Mouse (Mus musculus): ENCODE results near the gene Ehbp1. TPM values are rescaled to one million over a fixed set of nuclear protein-coding genes. Genes with fewer than 3 reads are reported as not detected.

The Ehbp1 gene
- 7.2 and 8.9 TPM in 2 replicates for polyA plus RNA-seq (2015; fragmentation: Nextera tagmentation; extraction: Ambion mirVana)

DNA sequence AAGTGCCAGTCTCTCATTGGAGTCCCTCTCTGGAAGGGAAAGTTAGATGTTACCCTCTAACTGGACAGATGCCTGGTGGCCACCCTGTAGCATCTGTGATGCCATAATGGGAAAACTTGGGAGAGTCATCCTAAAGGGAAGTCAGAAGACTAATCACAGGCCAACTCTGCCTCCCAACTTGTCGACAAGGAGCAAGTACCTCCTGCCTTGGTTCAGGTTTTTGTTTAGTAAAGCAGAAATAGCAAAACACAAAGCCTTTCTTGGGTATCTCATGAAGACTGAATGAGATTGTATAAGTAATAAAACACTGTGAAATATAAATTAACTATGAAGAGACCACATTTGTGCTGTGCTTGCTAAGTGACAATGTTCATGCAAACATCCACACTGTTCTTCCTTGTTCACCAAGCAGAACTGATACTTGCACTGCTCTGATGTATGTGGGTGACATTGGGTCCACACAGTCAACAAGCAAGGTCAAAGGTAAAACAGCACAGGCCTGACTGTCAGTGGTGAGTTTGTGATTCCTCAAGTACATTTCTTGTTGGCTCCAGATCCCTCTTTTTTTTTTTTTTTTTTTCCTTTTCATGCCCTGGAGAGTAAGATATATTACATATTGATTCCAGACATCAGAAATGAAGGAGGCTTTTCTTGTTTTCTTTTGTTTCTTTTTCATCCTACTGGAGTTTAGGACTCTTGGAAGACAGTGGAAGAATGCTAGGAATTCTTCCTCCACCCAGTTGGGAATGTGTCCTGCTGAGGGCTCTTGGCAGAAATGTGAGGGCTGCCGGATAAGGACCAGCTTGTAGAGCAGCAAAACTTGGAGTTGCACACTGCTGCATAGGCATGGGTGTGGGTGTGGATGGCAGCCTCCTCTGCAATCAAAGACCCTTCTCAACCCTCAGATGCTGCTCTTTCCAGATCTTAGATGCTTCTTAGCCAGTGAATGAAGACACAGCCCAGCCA, at the start of gene Ehbp1:
Ehbp1 (minus strand) TSS at position 51 of the 966 bp plus-strand sequence.
- no peaks in the 10 kb centered on the region for H3K27me3 ChIP-seq (ENCODE audit: insufficient read depth, low read length)
- no peaks in the 10 kb centered on the region for H3K9me3 ChIP-seq (ENCODE audit: low read length)
- H3K4me1 ChIP-seq (ENCODE audit: insufficient read depth, low read length) = no peaks in the 10 kb centered on the region
- no peak within 1 kb of the TSS for H3K4me3 ChIP-seq (ENCODE audit: low read length)
- H3K4me2 ChIP-seq (replicated peaks; ENCODE audit: low read depth, low read length) = no peak within 1 kb of the TSS
- ATAC-seq (ENCODE audit: low FRiP score, low TSS enrichment) = no peak
- no peak within 1 kb of the TSS; the same call in 1 of the 2 replicates for H3K27ac ChIP-seq (ENCODE audit: low read length)
- 67% methylated on average over 2 of the region's 2 CpGs for WGBS
- H3K9ac ChIP-seq (replicated peaks; ENCODE audit: low read length) = no peak within 1 kb of the TSS
- no peaks in the 10 kb centered on the region for H3K36me3 ChIP-seq (ENCODE audit: insufficient read depth, low read length)

DNA sequence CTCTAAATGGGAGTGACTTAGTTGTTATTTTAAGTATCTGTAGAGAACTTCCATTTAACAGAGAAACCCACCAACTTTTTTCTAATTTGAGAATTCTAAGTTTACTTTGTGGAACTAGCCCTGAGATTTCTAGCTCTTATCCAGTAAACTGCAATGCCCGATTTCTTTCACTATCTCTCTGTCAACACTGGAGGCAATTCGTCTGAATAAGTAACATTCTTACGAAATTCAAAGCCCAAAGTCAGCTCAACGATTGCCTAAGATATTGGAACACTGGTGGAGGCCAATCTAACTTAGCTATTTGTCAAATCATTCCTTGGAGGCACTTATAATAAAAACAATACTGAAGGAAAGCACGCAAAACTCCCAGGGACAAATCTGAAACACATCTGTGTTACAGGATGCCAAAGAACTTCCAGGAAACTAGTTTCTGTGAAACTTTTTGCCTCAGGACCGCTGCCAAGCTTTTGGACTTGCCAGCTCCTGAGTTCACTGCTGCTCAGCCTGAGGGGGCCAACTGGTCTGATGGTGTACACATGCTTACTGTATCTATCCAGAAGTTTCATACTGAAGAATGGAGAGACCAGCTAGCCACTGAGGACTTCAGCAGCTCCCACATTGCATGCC, 45.5 kb upstream of the Ehbp1 start:
- WGBS = 85% methylated on average over 6 of the region's 6 CpGs
- H3K27me3 ChIP-seq (ENCODE audit: insufficient read depth, low read length) = no peaks in the 10 kb centered on the region
- H3K4me2 ChIP-seq (replicated peaks; ENCODE audit: low read depth, low read length) = no peak overlapping the region
- no peaks in the 10 kb centered on the region for H3K36me3 ChIP-seq (ENCODE audit: insufficient read depth, low read length)
- no peak overlapping the region for H3K4me3 ChIP-seq (ENCODE audit: low read length)
- no peak for ATAC-seq (ENCODE audit: low FRiP score, low TSS enrichment)
- H3K9me3 ChIP-seq (ENCODE audit: low read length) = no peaks in the 10 kb centered on the region
- no peaks in the 10 kb centered on the region for H3K4me1 ChIP-seq (ENCODE audit: insufficient read depth, low read length)
- no peak overlapping the region for H3K9ac ChIP-seq (replicated peaks; ENCODE audit: low read length)
- no peak overlapping the region for H3K27ac ChIP-seq (ENCODE audit: low read length)

DNA sequence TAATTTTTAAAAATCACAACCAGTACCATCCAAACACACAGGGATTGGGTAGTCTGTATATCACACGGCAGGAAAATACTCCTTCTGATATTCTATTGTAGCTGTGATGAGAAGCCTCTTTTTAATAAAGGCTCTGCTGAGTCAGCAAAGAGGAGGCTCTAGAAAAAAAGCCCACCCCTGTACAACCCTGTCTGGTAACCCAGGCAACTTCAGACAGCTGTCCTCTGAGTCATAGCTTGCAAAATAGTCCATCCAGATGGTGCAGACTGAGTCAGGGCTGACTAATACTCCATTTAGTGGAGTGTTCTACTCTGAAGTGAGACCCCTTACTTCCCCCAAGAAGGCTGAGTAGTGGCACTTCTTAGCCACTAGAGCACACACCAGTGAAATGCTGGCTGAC, 41.4 kb upstream of the Ehbp1 start:
- no peak overlapping the region for H3K4me3 ChIP-seq (ENCODE audit: low read length)
- no peak overlapping the region for H3K27ac ChIP-seq (ENCODE audit: low read length)
- no peaks in the 10 kb centered on the region for H3K4me1 ChIP-seq (ENCODE audit: insufficient read depth, low read length)
- no peaks in the 10 kb centered on the region for H3K9me3 ChIP-seq (ENCODE audit: low read length)
- WGBS = 83% methylated on average over 1 of the region's 1 CpGs
- H3K4me2 ChIP-seq (replicated peaks; ENCODE audit: low read depth, low read length) = no peak overlapping the region
- H3K27me3 ChIP-seq (ENCODE audit: insufficient read depth, low read length) = no peaks in the 10 kb centered on the region
- no peak for ATAC-seq (ENCODE audit: low FRiP score, low TSS enrichment)
- no peaks in the 10 kb centered on the region for H3K36me3 ChIP-seq (ENCODE audit: insufficient read depth, low read length)
- H3K9ac ChIP-seq (replicated peaks; ENCODE audit: low read length) = no peak overlapping the region

DNA sequence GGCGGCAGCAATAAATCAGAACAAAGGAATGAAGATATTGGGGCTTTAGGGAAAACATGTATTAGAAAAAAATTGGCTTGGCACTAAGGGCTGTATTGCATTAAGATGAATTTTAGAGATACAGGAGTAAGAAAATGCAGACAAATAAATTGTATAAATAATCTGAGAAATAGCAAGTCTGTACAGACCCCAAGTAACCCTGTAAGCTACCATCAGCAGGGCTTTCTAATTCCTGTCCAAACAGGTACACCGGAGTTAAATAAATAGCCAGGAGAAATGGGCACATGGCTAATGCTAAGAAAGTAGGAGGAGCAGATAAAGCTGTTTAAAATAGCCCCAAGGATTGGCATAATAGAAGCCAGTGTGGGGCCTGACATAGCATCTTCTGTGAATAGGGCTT, 32.7 kb upstream of the Ehbp1 start:
- Histone ChIP-seq H3K9ac (replicated peaks; ENCODE audit: low read length) (no peak overlapping the region), H3K9me3 (ENCODE audit: low read length) (no peaks in the 10 kb centered on the region), H3K4me2 (replicated peaks; ENCODE audit: low read depth, low read length) (no peak overlapping the region), H3K4me1 (ENCODE audit: insufficient read depth, low read length) (no peaks in the 10 kb centered on the region), H3K27me3 (ENCODE audit: insufficient read depth, low read length) (no peaks in the 10 kb centered on the region), H3K36me3 (ENCODE audit: insufficient read depth, low read length) (no peaks in the 10 kb centered on the region), H3K4me3 (ENCODE audit: low read length) (no peak overlapping the region), H3K27ac (ENCODE audit: low read length) (no peak overlapping the region)
- 88% methylated on average over 2 of the region's 2 CpGs for WGBS
- no peak for ATAC-seq (ENCODE audit: low FRiP score, low TSS enrichment)

DNA sequence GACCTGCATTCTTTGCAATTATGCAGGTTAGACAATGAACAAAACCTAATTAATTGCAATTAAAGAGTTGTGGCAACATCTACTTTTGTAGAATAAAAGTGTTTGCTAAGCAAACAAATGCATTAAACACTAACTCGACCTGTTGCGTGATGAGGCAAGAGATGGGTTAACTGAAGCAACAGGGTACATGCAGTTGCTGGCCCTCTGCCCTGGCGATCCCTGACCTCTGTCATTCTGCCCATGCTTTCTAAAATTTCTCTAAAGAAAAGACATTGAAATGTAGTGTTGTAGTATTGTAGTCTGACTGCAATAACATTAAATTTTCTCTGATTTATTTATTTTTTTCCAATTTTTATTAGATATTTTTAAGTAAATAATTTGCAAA, 31.2 kb upstream of the Ehbp1 start:
- no peak overlapping the region for H3K4me3 ChIP-seq (ENCODE audit: low read length)
- H3K36me3 ChIP-seq (ENCODE audit: insufficient read depth, low read length) = no peaks in the 10 kb centered on the region
- H3K4me2 ChIP-seq (replicated peaks; ENCODE audit: low read depth, low read length) = no peak overlapping the region
- no peak overlapping the region for H3K27ac ChIP-seq (ENCODE audit: low read length)
- no peaks in the 10 kb centered on the region for H3K27me3 ChIP-seq (ENCODE audit: insufficient read depth, low read length)
- H3K9ac ChIP-seq (replicated peaks; ENCODE audit: low read length) = no peak overlapping the region
- no peak for ATAC-seq (ENCODE audit: low FRiP score, low TSS enrichment)
- H3K4me1 ChIP-seq (ENCODE audit: insufficient read depth, low read length) = no peaks in the 10 kb centered on the region
- 82% methylated on average over 3 of the region's 3 CpGs for WGBS
- no peaks in the 10 kb centered on the region for H3K9me3 ChIP-seq (ENCODE audit: low read length)

DNA sequence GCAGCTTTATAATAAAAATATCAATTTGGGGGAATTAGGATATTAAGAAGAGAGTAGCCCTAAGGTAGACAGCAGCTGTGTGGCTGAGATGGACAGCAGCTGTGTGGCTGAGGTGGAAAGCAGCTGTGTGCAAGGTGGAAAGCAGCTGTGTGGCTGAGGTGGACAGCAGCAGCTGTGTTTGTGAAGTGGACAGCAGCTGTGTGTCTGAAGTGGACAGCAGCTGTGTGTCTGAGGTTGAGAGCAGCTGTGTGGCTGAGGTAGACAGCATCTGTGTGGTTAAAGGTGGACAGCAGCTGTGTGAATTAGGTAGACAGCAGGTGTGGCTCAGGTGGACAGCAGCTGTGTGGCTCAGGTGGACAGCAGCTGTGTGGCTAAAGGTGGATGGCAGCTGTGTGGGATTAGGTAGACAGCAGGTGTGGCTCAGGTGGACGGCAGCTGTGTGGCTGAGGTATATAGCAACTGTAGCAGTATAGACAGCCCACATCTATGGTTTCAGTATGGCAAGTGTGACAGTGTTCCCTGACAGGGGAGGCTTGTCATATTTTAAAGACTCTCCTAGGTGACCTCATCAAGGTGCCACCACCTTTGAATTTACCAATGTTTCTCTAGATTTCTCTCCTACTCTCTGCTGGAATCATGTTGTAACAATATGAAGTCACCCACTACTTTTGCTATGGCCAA, 30.7 kb upstream of the Ehbp1 start:
- no peak overlapping the region for H3K4me2 ChIP-seq (replicated peaks; ENCODE audit: low read depth, low read length)
- no peak for ATAC-seq (ENCODE audit: low FRiP score, low TSS enrichment)
- H3K9me3 ChIP-seq (ENCODE audit: low read length) = no peaks in the 10 kb centered on the region
- WGBS = 95% methylated on average over 1 of the region's 1 CpGs
- no peaks in the 10 kb centered on the region for H3K36me3 ChIP-seq (ENCODE audit: insufficient read depth, low read length)
- no peak overlapping the region for H3K27ac ChIP-seq (ENCODE audit: low read length)
- no peak overlapping the region for H3K9ac ChIP-seq (replicated peaks; ENCODE audit: low read length)
- H3K4me3 ChIP-seq (ENCODE audit: low read length) = no peak overlapping the region
- H3K27me3 ChIP-seq (ENCODE audit: insufficient read depth, low read length) = no peaks in the 10 kb centered on the region
- no peaks in the 10 kb centered on the region for H3K4me1 ChIP-seq (ENCODE audit: insufficient read depth, low read length)

DNA sequence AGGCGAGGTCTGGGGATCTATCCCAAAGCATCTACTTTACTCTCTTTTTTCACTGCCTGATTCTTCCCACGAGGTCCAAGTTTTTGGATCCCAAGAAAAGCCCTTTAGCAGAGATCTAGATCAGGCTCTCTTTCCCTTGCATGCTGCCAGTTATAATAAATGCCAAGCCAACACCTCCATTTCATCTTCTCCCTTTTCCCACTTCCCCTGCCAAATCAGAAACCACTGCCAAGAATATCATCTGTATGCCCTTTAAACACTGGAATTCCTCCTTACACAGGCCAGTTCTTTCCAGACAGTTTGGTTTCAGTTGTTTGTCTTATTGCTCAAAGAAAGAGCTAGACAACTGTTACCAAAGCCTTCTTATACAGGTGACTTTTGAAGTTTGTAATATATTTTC, 27.7 kb upstream of the Ehbp1 start:
- no peak for ATAC-seq (ENCODE audit: low FRiP score, low TSS enrichment)
- Histone ChIP-seq H3K4me2 (replicated peaks; ENCODE audit: low read depth, low read length) (no peak overlapping the region), H3K9ac (replicated peaks; ENCODE audit: low read length) (no peak overlapping the region), H3K27ac (ENCODE audit: low read length) (no peak overlapping the region), H3K36me3 (ENCODE audit: insufficient read depth, low read length) (no peaks in the 10 kb centered on the region), H3K4me1 (ENCODE audit: insufficient read depth, low read length) (no peaks in the 10 kb centered on the region), H3K4me3 (ENCODE audit: low read length) (no peak overlapping the region), H3K9me3 (ENCODE audit: low read length) (no peaks in the 10 kb centered on the region), H3K27me3 (ENCODE audit: insufficient read depth, low read length) (no peaks in the 10 kb centered on the region)
- WGBS = 73% methylated on average over 2 of the region's 2 CpGs

DNA sequence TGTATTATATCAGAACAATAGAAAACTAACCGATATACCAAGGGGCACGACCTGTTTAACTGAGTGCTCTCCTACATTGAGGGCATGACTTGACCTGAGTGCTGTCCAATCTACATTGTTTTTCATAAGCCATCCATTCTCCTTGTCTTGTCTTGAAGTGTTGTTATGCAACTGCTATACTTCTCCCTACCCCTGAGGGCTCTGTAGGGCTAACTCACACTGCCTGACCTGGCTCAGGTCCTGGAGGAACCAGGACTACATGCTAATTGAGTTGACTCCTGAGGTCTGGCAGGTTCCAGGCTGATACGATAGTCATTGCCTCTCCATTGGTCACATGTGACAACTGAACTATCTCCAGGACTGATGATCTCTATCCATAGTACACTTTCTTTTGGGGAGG, 26.5 kb upstream of the Ehbp1 start:
- ATAC-seq (ENCODE audit: low FRiP score, low TSS enrichment) = no peak
- Histone ChIP-seq H3K4me3 (ENCODE audit: low read length) (no peak overlapping the region), H3K36me3 (ENCODE audit: insufficient read depth, low read length) (no peaks in the 10 kb centered on the region), H3K27me3 (ENCODE audit: insufficient read depth, low read length) (no peaks in the 10 kb centered on the region), H3K4me1 (ENCODE audit: insufficient read depth, low read length) (no peaks in the 10 kb centered on the region), H3K9me3 (ENCODE audit: low read length) (no peaks in the 10 kb centered on the region), H3K4me2 (replicated peaks; ENCODE audit: low read depth, low read length) (no peak overlapping the region), H3K27ac (ENCODE audit: low read length) (no peak overlapping the region), H3K9ac (replicated peaks; ENCODE audit: low read length) (no peak overlapping the region)
- 81% methylated on average over 3 of the region's 3 CpGs for WGBS

DNA sequence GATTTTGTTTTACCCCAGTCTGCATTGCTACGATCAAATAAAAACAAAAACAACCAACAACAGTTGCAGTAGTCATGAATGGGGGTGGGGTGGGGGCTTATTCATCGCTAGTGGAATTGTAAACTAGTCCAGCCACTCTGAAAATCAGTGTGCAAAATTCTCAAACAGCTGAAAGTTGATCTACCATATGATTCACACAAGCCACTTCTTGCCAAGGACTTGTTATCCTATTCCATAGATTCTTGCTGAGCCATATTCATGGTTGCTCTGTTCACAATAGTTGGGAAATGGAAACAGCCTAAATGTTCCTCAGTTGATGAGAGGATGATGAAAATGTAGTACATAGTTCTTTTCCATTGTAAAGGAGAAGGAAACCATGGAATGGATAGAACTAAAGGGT, 24.4 kb upstream of the Ehbp1 start:
- ATAC-seq (ENCODE audit: low FRiP score, low TSS enrichment) = no peak
- Histone ChIP-seq H3K36me3 (ENCODE audit: insufficient read depth, low read length) (no peaks in the 10 kb centered on the region), H3K4me1 (ENCODE audit: insufficient read depth, low read length) (no peaks in the 10 kb centered on the region), H3K4me3 (ENCODE audit: low read length) (no peak overlapping the region), H3K9ac (replicated peaks; ENCODE audit: low read length) (no peak overlapping the region), H3K4me2 (replicated peaks; ENCODE audit: low read depth, low read length) (no peak overlapping the region), H3K27me3 (ENCODE audit: insufficient read depth, low read length) (no peaks in the 10 kb centered on the region), H3K9me3 (ENCODE audit: low read length) (no peaks in the 10 kb centered on the region), H3K27ac (ENCODE audit: low read length) (no peak overlapping the region)
- 77% methylated on average over 2 of the region's 2 CpGs for WGBS
